Mouse (Mus musculus): ENCODE measurements around the gene Btbd11. TPM values are rescaled to one million over a fixed set of nuclear protein-coding genes. Genes with fewer than 3 reads are reported as not detected.

Gene Btbd11
- polyA plus RNA-seq, 1 experiment from 2014 or later = 10.9 TPM

GRCm38 (mm10) chr10:85420851-85421628, 34.4 kb downstream of the Btbd11 start:
- DNase-seq (ENCODE audit: low spot score) = no peak

- no peak for DNase-seq (ENCODE audit: low spot score)
Measured at GRCm38 (mm10) chr10:85421629-85422012, 35.0 kb downstream of the Btbd11 start.

DNA sequence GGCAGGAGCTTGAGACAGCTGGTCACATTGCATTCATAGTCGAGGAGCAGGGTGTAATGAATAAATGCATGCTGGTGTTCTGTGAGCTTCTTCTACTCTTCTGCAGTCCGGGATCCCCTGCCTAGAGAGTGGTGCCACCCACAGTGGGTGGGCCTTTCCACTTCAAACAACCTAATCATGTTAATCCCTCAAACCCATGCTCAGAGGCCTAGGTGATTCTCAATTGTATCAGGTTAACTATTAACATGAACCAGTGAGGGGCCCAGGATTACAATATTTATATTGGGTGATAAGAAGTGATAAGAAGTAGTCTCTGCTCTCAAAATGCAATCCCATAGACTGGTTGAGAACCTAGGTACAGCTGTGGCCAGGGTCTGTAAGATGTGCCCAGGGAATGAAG, 39.1 kb downstream of the Btbd11 start:
- no peak for DNase-seq (ENCODE audit: low spot score)

DNA sequence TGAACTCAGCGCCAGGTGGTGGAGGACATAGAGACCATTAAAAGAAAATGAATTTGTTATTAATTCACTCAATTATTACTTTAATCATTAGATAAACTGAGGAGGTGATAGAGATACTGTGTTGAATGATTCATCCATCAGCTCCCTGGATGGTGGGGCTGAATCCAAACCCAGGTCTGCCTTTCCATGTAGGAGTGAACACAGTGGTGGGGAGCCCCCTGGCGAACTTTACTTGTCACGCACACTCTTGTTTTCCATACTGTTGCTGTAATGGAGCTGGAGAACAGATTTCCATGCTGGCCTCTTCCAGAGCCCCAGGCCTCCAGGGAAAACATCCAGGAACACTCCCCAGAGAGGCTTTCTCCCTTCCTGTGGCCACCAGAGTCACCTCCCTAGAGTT, 50.6 kb downstream of the Btbd11 start:
- DNase-seq (ENCODE audit: low spot score) = no peak

DNA sequence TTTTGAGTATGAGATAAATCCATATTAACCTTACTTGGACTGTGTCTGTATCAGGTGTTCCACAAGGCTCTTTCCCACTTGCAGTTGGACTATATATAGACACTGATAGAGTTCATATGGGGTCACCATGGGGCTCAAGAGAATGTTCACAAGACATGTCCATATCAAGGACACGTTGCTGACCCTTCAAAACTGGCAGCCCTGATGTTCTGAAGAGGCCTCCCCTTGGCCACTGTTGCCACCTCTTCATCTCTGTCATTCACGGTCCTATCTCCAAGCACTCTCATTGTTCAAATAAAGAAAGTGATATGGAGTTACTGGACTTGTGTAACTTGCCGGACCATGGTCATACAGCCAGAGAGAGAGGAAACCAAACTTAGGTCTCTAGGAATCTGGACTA, 56.8 kb downstream of the Btbd11 start:
- no peak for DNase-seq (ENCODE audit: low spot score)

DNA sequence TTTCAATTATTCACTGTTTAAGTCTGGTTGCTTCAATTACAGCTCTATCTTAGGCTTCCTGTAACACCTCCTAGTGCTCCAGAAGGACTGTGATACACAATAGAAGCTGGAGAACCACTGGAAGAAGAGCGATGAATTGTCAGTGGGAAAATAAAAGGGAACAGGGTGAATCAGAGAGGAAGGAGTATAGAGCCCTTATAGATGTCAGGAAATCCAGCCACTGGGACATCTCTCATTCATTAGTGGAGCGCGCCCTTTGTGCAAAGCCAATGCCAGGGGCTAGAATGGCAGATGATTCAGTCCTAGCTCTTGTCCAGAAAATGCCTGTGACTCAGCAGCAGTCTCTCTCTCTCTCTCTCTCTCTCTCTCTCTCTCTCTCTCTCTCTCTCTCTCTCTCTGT, 59.3 kb downstream of the Btbd11 start:
- no peak for DNase-seq (ENCODE audit: low spot score)

- DNase-seq (ENCODE audit: low spot score) = no peak
Measured at GRCm38 (mm10) chr10:85446700-85447099, 60.1 kb downstream of the Btbd11 start.

DNA sequence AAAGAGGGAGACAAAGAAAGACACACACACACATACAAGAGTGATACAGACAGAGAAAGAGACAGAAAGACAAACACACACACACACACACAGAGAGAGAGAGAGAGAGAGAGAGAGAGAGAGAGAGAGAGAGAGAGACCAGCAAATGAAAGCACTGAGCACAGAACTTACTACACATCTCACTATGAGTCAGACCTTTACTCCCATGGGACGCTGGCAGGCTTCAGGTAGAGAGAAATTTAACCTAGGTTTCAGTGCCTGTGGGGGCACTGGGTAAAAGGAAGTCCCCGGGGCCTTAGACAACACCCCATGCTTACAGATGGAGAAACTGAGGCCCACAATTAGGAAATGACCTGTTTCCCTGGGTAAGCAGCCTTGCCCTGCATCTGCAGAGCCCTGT, 61.3 kb downstream of the Btbd11 start:
- no peak for DNase-seq (ENCODE audit: low spot score)

GRCm38 (mm10) chr10:85451629-85452368, 65.2 kb downstream of the Btbd11 start:
- DNase-seq (ENCODE audit: low spot score) = no peak

DNA sequence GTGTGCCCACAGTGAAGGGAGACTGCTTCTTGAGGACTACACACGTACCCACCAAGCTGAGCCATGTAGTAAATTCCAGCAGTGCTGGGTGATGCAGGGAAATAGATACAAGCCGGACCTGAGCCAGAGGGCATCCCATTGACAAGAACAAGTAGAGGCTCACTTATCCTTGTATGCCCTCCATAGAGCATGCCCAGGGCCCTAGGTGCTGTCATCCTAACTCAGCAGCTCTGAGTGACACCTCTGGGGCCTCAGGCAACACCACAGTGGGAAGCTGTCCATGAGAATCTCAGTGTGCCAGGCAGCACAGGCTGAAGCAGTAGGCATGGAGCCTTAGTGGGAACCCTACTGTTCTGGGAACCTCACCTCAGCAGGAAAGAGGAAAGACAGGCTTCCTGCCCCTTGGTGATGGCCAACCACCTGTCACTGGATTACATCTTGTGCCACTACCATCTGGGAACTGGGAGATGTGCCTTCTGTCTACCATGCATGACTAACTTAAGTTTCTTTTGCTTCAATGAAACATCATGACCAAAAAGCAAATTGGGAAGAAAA, 66.7 kb downstream of the Btbd11 start:
- DNase-seq (ENCODE audit: low spot score) = no peak

DNA sequence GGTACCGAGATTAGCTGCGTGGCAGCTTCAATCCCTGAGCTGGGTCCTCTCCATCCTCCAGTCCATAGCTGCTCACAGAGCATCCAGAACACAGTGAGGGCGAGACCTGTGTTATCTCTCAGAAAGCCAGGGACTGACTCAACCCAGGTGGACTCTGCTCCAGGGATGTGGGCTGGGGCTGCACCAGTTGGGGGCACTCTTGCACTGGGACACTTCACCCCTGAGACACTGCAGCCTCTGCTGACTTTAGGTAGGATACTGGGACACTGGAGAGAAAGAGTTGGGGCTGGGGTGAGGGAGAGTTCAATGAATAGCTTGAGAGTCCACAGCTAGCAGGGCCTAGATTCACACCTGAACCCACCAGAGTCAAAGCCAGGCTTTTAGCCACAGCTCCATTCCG, 69.4 kb downstream of the Btbd11 start:
- DNase-seq (ENCODE audit: low spot score) = no peak

DNA sequence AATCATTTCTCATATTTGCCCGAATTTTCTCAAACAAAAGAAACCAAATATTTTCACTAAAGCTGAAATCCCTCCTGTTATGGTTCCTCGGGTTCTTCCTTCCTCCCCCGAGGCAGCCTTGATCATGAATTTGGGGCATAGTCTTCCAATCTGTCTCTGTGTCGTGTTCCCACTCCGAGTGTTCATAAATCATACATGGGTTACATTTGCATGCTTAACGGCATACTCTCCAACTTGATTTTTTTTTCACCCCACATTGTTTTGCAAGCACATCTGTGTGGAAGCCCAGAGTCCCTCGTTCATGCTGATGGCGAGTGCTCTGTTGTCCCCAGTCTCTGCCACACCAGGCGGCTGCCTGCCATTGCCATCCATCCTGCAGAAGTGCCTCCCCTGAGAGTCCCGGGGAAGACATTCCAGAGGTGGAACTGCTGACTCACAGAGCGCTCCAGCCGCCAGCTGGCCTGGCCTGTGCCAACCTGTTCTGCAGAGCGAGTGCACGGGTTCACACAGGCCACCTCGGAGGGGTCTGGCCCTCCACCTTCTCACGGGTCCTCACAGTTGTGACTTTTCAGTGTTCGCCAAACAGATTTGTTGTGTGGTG, 72.2 kb downstream of the Btbd11 start:
- no peak for DNase-seq (ENCODE audit: low spot score)

- no peak for DNase-seq (ENCODE audit: low spot score)
Measured at GRCm38 (mm10) chr10:85460736-85461135, 74.1 kb downstream of the Btbd11 start.

GRCm38 (mm10) chr10:85464152-85464551, 77.5 kb downstream of the Btbd11 start:
- no peak for DNase-seq (ENCODE audit: low spot score)

- DNase-seq (ENCODE audit: low spot score) = no peak
Measured at GRCm38 (mm10) chr10:85465516-85466408, 79.1 kb downstream of the Btbd11 start.

DNA sequence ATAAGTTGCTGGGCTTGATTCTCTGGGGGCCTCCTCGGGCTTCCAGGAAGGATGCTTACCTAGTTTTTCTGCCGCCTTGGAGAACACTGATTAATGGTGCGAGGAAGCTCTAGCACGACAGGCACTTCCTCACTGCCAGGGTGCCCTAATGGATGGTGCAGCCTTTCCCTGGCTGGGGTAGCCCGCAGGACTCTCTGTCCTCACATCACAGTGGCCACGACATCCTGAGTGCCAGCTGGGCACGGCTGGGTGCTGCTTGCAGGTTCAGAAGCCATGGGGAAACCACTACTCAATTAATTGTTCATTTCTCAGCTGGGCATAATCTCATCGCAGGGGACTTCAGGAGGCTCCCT, 79.8 kb downstream of the Btbd11 start:
- DNase-seq (ENCODE audit: low spot score) = no peak

DNA sequence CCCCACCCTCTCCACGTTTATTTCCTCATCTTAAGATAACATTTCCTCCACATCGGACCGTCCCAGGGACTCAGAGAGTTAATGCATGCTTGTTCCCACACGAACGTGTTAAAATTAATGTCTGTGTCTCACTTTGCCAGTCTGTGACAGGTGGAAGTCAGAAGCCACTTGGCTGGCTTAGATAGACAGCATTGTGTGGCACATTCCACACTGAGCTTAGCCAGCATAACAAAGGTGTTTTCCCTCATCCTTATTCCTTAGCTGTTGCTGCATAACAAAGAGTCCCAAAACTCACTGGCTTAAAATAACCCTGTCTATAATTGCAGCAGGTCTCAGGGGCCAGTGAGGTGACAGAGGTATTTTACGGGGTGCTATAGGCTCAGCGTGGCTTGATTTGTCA, 80.8 kb downstream of the Btbd11 start:
- DNase-seq (ENCODE audit: low spot score) = no peak

GRCm38 (mm10) chr10:85468527-85468926, 81.9 kb downstream of the Btbd11 start:
- no peak for DNase-seq (ENCODE audit: low spot score)

GRCm38 (mm10) chr10:85469341-85469740, 82.7 kb downstream of the Btbd11 start:
- no peak for DNase-seq (ENCODE audit: low spot score)

DNA sequence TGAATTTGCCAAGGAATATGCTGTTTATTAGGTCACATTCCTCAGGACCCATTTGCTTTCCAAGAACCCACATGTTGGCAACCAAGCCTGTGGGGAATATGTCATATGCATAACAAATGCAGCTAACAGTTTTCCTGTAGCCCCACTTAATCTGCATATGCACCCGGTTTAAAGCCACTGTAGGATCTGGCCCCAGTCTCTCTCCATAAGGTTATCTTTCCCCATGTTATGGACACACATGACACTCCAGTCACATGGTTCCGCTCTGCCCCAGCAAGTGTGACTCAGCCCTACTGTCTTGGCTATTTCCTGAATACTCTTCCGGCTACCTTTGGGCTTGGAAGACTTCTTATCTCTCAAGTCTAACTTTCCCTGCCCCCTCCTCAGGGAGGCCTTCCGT, 86.7 kb downstream of the Btbd11 start:
- no peak for DNase-seq (ENCODE audit: low spot score)

- DNase-seq (ENCODE audit: low spot score) = no peak
Measured at GRCm38 (mm10) chr10:85473871-85474270, 87.3 kb downstream of the Btbd11 start.
